Comparison of ENCODE assay signal across 27 mouse cellular contexts in the genomic region with DNA sequence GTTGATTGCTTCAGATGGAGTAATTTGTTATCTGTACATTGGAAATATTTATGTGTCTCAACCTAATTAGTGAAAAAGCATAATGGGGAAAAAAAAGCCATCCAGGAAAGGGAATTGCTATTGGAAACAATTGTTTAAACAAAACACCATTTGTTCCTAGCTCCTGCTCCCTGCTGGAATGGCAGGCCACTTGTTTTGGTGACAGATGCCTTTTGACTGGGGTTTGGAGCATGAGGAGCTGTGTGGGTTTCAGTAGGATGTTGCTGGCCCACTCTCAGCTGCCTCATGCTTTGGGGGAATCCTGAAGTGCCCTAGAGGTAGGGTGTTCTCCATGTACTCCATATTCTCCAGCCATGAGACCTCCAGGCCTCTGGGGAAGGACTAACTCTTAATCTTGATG.
DNase-seq lines count a peak whose midpoint lies in the region; ATAC-seq and TF ChIP-seq lines count a peak whose summit lies in the region.
"Had no signal": no experiment of that assay in that cellular context is flagged by ENCODE, and none has a peak within 500 bp of the region (broad histone marks: within the 10 kb centered on the region; RNA-seq: fewer than 3 reads in every experiment).

No protein-coding gene starts in this region.

- H3K4me3 ChIP-seq in layer of hippocampus, adult 2 months: no peak overlapping the region
- H3K4me3 ChIP-seq in lung, postnatal 0 days (ENCODE audit: low read depth, low read length): no peak overlapping the region
- H3K4me3 ChIP-seq: embryonic facial prominence, embryonic 10.5 days; embryonic facial prominence, embryonic 13.5 days; erythroblast, embryonic 14.5 days; forebrain, embryonic 12.5 days; forebrain, embryonic 15.5 days; heart, adult 2 months; heart, embryonic 10.5 days; hindbrain, embryonic 12.5 days; hindbrain, embryonic 15.5 days had no signal

- H3K4me2 ChIP-seq in lung, postnatal 0 days (replicated peaks; ENCODE audit: low read depth, low read length): no peak overlapping the region
- H3K4me2 ChIP-seq: embryonic facial prominence, embryonic 13.5 days; forebrain, embryonic 12.5 days; forebrain, embryonic 15.5 days; hindbrain, embryonic 12.5 days; hindbrain, embryonic 15.5 days had no signal

- H3K27ac ChIP-seq in layer of hippocampus, adult 2 months: no peak overlapping the region
- no peak overlapping the region for H3K27ac ChIP-seq in lung, postnatal 0 days (ENCODE audit: low read length)
- H3K27ac ChIP-seq: embryonic facial prominence, embryonic 10.5 days; embryonic facial prominence, embryonic 13.5 days; forebrain, embryonic 12.5 days; forebrain, embryonic 15.5 days; heart, adult 2 months; heart, embryonic 10.5 days; hindbrain, embryonic 12.5 days; hindbrain, embryonic 15.5 days had no signal

- no peaks in the 10 kb centered on the region for H3K36me3 ChIP-seq in lung, postnatal 0 days (ENCODE audit: insufficient read depth, low read length)
- H3K36me3 ChIP-seq: embryonic facial prominence, embryonic 10.5 days; embryonic facial prominence, embryonic 13.5 days; forebrain, embryonic 12.5 days; forebrain, embryonic 15.5 days; G1E; heart, embryonic 10.5 days; hindbrain, embryonic 12.5 days; hindbrain, embryonic 15.5 days had no signal

- no peak overlapping the region for H3K9ac ChIP-seq in lung, postnatal 0 days (replicated peaks; ENCODE audit: low read depth)
- H3K9ac ChIP-seq: embryonic facial prominence, embryonic 13.5 days; forebrain, embryonic 12.5 days; forebrain, embryonic 15.5 days; hindbrain, embryonic 12.5 days; hindbrain, embryonic 15.5 days had no signal

- no peaks in the 10 kb centered on the region for H3K27me3 ChIP-seq in lung, postnatal 0 days (replicated peaks; ENCODE audit: insufficient read depth, low read length)
- H3K27me3 ChIP-seq: embryonic facial prominence, embryonic 13.5 days; forebrain, embryonic 12.5 days; forebrain, embryonic 15.5 days; hindbrain, embryonic 12.5 days; hindbrain, embryonic 15.5 days had no signal

- no peaks in the 10 kb centered on the region for H3K4me1 ChIP-seq in lung, postnatal 0 days (ENCODE audit: insufficient read depth, low read depth, low read length)
- H3K4me1 ChIP-seq: embryonic facial prominence, embryonic 10.5 days; embryonic facial prominence, embryonic 13.5 days; forebrain, embryonic 12.5 days; forebrain, embryonic 15.5 days; heart, embryonic 10.5 days; hindbrain, embryonic 12.5 days; hindbrain, embryonic 15.5 days had no signal

- peak; percentile 24 for DNase-seq in layer of hippocampus, adult 11-12 months (ENCODE audit: low spot score)
- no peak for DNase-seq in layer of hippocampus, postnatal 25 days (ENCODE audit: extremely low spot score in 1 of 2, low spot score in 1 of 2)
- peak; percentile 6 for DNase-seq in MN1 (ENCODE audit: low spot score)
- DNase-seq in layer of hippocampus, adult 2 months (ENCODE audit: low spot score in 2 of 2): peak; percentile 32 to 34
- DNase-seq in layer of hippocampus, postnatal 10 days (ENCODE audit: low spot score in 2 of 2): peak; percentile 25 to 28
- no peak for DNase-seq in lung, postnatal 0 days (ENCODE audit: low spot score)
- no peak for DNase-seq in spleen, adult 12 weeks (ENCODE audit: low spot score)
- DNase-seq in adrenal gland, postnatal 14 days: no peak
- DNase-seq: adrenal gland, adult 8-10 months; adrenal gland, postnatal 36 days; B cell, adult 2 months; cerebellum, adult 11 months; cerebellum, adult 2 months; cerebellum, postnatal 10 days; cerebellum, postnatal 36 days; embryo, embryonic 11 days; gastrocnemius, postnatal 25 days; heart, adult 2 months had no signal

- no peak for TF ChIP-seq EP300 in lung, postnatal 0 days (IDR thresholded peaks at IDR 0.05)

- TF ChIP-seq CTCF in layer of hippocampus, adult 2 months (conservative IDR thresholded peaks at IDR 0.05): no peak
- TF ChIP-seq CTCF in lung, postnatal 0 days (IDR thresholded peaks at IDR 0.05): no peak

- no peak for ATAC-seq in lung, postnatal 0 days
- ATAC-seq: forebrain, embryonic 15.5 days had no signal

- no peaks in the 10 kb centered on the region for H3K9me3 ChIP-seq in lung, postnatal 0 days (ENCODE audit: low read length)
- H3K9me3 ChIP-seq: embryonic facial prominence, embryonic 10.5 days; embryonic facial prominence, embryonic 13.5 days; forebrain, embryonic 12.5 days; forebrain, embryonic 15.5 days; heart, embryonic 10.5 days; hindbrain, embryonic 12.5 days; hindbrain, embryonic 15.5 days had no signal

Comparison
In these comparisons a context has a peak if more than half of its experiments do, and no peak if none do; other contexts are left out.
1. DNase-seq: peak in layer of hippocampus, adult 11-12 months (single experiment), MN1 (single experiment), layer of hippocampus, adult 2 months (2 of 2) and layer of hippocampus, postnatal 10 days (2 of 2); none in layer of hippocampus, postnatal 25 days (0 of 2), lung, postnatal 0 days (single experiment), spleen, adult 12 weeks (single experiment) and adrenal gland, postnatal 14 days (single experiment).